Mouse (Mus musculus): ENCODE results near the gene D3Ertd254e.
A peak's percentile ranks its signal among the peaks of the same experiment; 100 is the strongest.
"Not testable (repeated sequence)": the region's sequence is repeated elsewhere in the genome, so short reads cannot be mapped to it uniquely, and the experiment has no call there.

The D3Ertd254e gene

GRCm38 (mm10) chr3:36150934-36151686 is at the start of gene D3Ertd254e:
Gene D3Ertd254e, plus strand, starts transcription at chr3:36151017.
- peak; percentile 84 for DNase-seq (ENCODE audit: low spot score)

- no peak for DNase-seq (ENCODE audit: low spot score)
These were observed 34.7 kb upstream of the D3Ertd254e start for GRCm38 (mm10) chr3:36116076-36116475.

- no peak for DNase-seq (ENCODE audit: low spot score)
These were observed 30.9 kb upstream of the D3Ertd254e start for GRCm38 (mm10) chr3:36119684-36120548.

GRCm38 (mm10) chr3:36126176-36126575 is 24.6 kb upstream of the D3Ertd254e start:
- not testable (repeated sequence) for DNase-seq (ENCODE audit: low spot score)

GRCm38 (mm10) chr3:36136152-36136551 is 14.7 kb upstream of the D3Ertd254e start:
- DNase-seq (ENCODE audit: low spot score), result no peak

GRCm38 (mm10) chr3:36137560-36137959 is 13.3 kb upstream of the D3Ertd254e start:
- peak; percentile 57 for DNase-seq (ENCODE audit: low spot score)

GRCm38 (mm10) chr3:36138171-36138660 is 12.6 kb upstream of the D3Ertd254e start:
- no peak for DNase-seq (ENCODE audit: low spot score)

- DNase-seq (ENCODE audit: low spot score), result no peak
These were observed 11.8 kb upstream of the D3Ertd254e start for GRCm38 (mm10) chr3:36138996-36139395.

- no peak for DNase-seq (ENCODE audit: low spot score)
These were observed 282 bp upstream of the D3Ertd254e start for GRCm38 (mm10) chr3:36150537-36150933.

- DNase-seq (ENCODE audit: low spot score), result no peak
These were observed 4.5 kb downstream of the D3Ertd254e start for GRCm38 (mm10) chr3:36155268-36155667.

- no peak for DNase-seq (ENCODE audit: low spot score)
These were observed 19.9 kb downstream of the D3Ertd254e start for GRCm38 (mm10) chr3:36170670-36171210.

GRCm38 (mm10) chr3:36171348-36171747 is 20.5 kb downstream of the D3Ertd254e start:
- no peak for DNase-seq (ENCODE audit: low spot score)

GRCm38 (mm10) chr3:36173761-36174160 is 22.9 kb downstream of the D3Ertd254e start:
- no peak for DNase-seq (ENCODE audit: low spot score)

GRCm38 (mm10) chr3:36181519-36181918 is 30.7 kb downstream of the D3Ertd254e start:
- peak; percentile 29 for DNase-seq (ENCODE audit: low spot score)

GRCm38 (mm10) chr3:36186510-36186909 is 35.7 kb downstream of the D3Ertd254e start:
- DNase-seq (ENCODE audit: low spot score), result no peak

GRCm38 (mm10) chr3:36189243-36189642 is 38.4 kb downstream of the D3Ertd254e start:
- DNase-seq (ENCODE audit: low spot score), result no peak

GRCm38 (mm10) chr3:36201098-36201497 is 50.3 kb downstream of the D3Ertd254e start:
- DNase-seq (ENCODE audit: low spot score), result no peak

- DNase-seq (ENCODE audit: low spot score), result no peak
These were observed 52.1 kb downstream of the D3Ertd254e start for GRCm38 (mm10) chr3:36202932-36203331.

GRCm38 (mm10) chr3:36207520-36208264 is 56.9 kb downstream of the D3Ertd254e start:
- DNase-seq (ENCODE audit: low spot score), result no peak

GRCm38 (mm10) chr3:36209776-36210555 is 59.1 kb downstream of the D3Ertd254e start:
- DNase-seq (ENCODE audit: low spot score), result peak; percentile 1

GRCm38 (mm10) chr3:36210939-36211338 is 60.1 kb downstream of the D3Ertd254e start:
- no peak for DNase-seq (ENCODE audit: low spot score)
